Mouse (Mus musculus) adrenal gland, postnatal 25 days (tissue): ENCODE results near the gene Vegfb. TPM values are rescaled to one million over a fixed set of nuclear protein-coding genes. Genes with fewer than 3 reads are reported as not detected.
A peak's percentile ranks its signal among the peaks of the same experiment; 100 is the strongest.

Source experiments
- DNase-seq: peaks from one replicate; pipeline ENCODE4 v3.0.0; 2021; ENCODE audit warnings: mixed read lengths
- total RNA-seq: library from RNA; stranded (reverse); gene quantifications from 2 replicates; pipeline ENCODE4 v1.2.3, GENCODE M21; 2021

The Vegfb gene
- total RNA-seq, 1 experiment from 2014 or later: 86.0 TPM

- DNase-seq: no peak
These were observed 15.1 kb downstream of the Vegfb start for GRCm38 (mm10) chr19:6972247-6972917.

GRCm38 (mm10) chr19:6971644-6972043, 15.8 kb downstream of the Vegfb start:
- no peak for DNase-seq

GRCm38 (mm10) chr19:6970460-6971085, 16.9 kb downstream of the Vegfb start:
- no peak for DNase-seq

GRCm38 (mm10) chr19:6969665-6970381, 17.6 kb downstream of the Vegfb start:
- DNase-seq: peak; percentile 89

GRCm38 (mm10) chr19:6969291-6969664, 18.2 kb downstream of the Vegfb start:
- no peak for DNase-seq

GRCm38 (mm10) chr19:6968491-6969271, 18.8 kb downstream of the Vegfb start:
- DNase-seq: no peak

- no peak for DNase-seq
These were observed 31.0 kb downstream of the Vegfb start for GRCm38 (mm10) chr19:6956461-6956860.

GRCm38 (mm10) chr19:6955424-6955823, 32.0 kb downstream of the Vegfb start:
- DNase-seq: no peak

- DNase-seq: peak; percentile 65
These were observed 33.4 kb downstream of the Vegfb start for GRCm38 (mm10) chr19:6954046-6954445.

GRCm38 (mm10) chr19:6952712-6953037, 34.8 kb downstream of the Vegfb start:
- DNase-seq: peak; percentile 73

GRCm38 (mm10) chr19:6951994-6952711, 35.3 kb downstream of the Vegfb start:
- peak; percentile 88 for DNase-seq

- DNase-seq: peak; percentile 92
These were observed 36.0 kb downstream of the Vegfb start for GRCm38 (mm10) chr19:6951381-6951968.

- DNase-seq: peak; percentile 61
These were observed 36.8 kb downstream of the Vegfb start for GRCm38 (mm10) chr19:6950613-6951153.

GRCm38 (mm10) chr19:6949951-6950350, 37.5 kb downstream of the Vegfb start:
- DNase-seq: no peak

GRCm38 (mm10) chr19:6949532-6949931, 37.9 kb downstream of the Vegfb start:
- DNase-seq: no peak

- DNase-seq: no peak
These were observed 39.3 kb downstream of the Vegfb start for GRCm38 (mm10) chr19:6948186-6948585.

GRCm38 (mm10) chr19:6947742-6948141, 39.7 kb downstream of the Vegfb start:
- no peak for DNase-seq

- DNase-seq: no peak
These were observed 43.7 kb downstream of the Vegfb start for GRCm38 (mm10) chr19:6943709-6944108.

GRCm38 (mm10) chr19:6942764-6943163, 44.7 kb downstream of the Vegfb start:
- DNase-seq: no peak

GRCm38 (mm10) chr19:6942249-6942691, 45.2 kb downstream of the Vegfb start, which contains the start of gene Gpr137:
Gpr137 (minus strand) TSS chr19:6942480.
- peak; percentile 94 for DNase-seq
